Mouse (Mus musculus) limb, embryonic 14.5 days (tissue): Measurements from ENCODE around the gene Pitpna. TPM values are rescaled to one million over a fixed set of nuclear protein-coding genes. Genes with fewer than 3 reads are reported as not detected.

Experiments used
- ATAC-seq: fragments of 200-750 bp; cut with Nextera tagmentation; 2 replicates; pipeline ENCODE4 v1.8.0; 2017; ENCODE audit warnings: low read depth, moderate number of reproducible peaks, moderate TSS enrichment; ENCODE audit not compliant: low FRiP score
- DNase-seq: peaks from one replicate; pipeline ENCODE4 v3.0.0-alpha.2; 2015; ENCODE audit warnings: low spot score
- H3K27ac ChIP-seq: fragments of 300-500 bp; sonication (generic); replicated peaks from 2 replicates; pipeline ENCODE4 v1.5.1; 2014; ENCODE audit warnings: low read depth, mild to moderate bottlenecking, low read length, moderate library complexity, mixed read lengths
- H3K27me3 ChIP-seq: fragments of 300-500 bp; sonication (generic); 2 replicates; pipeline ENCODE4 v1.6.1; 2014; ENCODE audit warnings: low read length, mixed read lengths; ENCODE audit not compliant: control insufficient read depth, insufficient read depth
- H3K36me3 ChIP-seq: fragments of 300-500 bp; sonication (generic); 2 replicates; pipeline ENCODE4 v1.6.1; 2014; ENCODE audit warnings: mild to moderate bottlenecking, low read length, moderate library complexity, mixed read lengths; ENCODE audit not compliant: control insufficient read depth, insufficient read depth
- H3K4me1 ChIP-seq: fragments of 300-500 bp; sonication (generic); 2 replicates; pipeline ENCODE4 v1.6.1; 2014; ENCODE audit warnings: antibody characterized with exemption, low read length, mixed read lengths; ENCODE audit not compliant: control insufficient read depth, insufficient read depth
- H3K4me2 ChIP-seq: fragments of 300-500 bp; sonication (generic); replicated peaks from 2 replicates; pipeline ENCODE4 v1.6.1; 2014; ENCODE audit warnings: low read depth, mild to moderate bottlenecking, low read length, moderate library complexity; ENCODE audit not compliant: severe bottlenecking
- H3K4me3 ChIP-seq: fragments of 300-500 bp; sonication (generic); replicated peaks from 2 replicates; pipeline ENCODE4 v1.5.1; 2014; ENCODE audit warnings: low read length
- H3K9ac ChIP-seq: fragments of 300-500 bp; sonication (generic); 2 replicates; pipeline ENCODE4 v1.6.1; 2014; ENCODE audit warnings: mild to moderate bottlenecking, low read depth, low read length, moderate library complexity; ENCODE audit not compliant: severe bottlenecking
- H3K9me3 ChIP-seq: fragments of 300-500 bp; sonication (generic); 2 replicates; pipeline ENCODE4 v1.6.1; 2016; ENCODE audit warnings: low read length; ENCODE audit not compliant: control insufficient read depth
- POLR2A ChIP-seq: fragments of 200-500 bp; IDR thresholded peaks from 2 replicates; pipeline ENCODE4 v1.8.0; 2012; ENCODE audit warnings: inconsistent platforms, mild to moderate bottlenecking, moderate library complexity, borderline replicate concordance; ENCODE audit not compliant: insufficient read depth, insufficient read length; ENCODE audit errors: extremely low read depth
- WGBS: fragments of 180-500 bp; shearing (Covaris S2); extraction: QIAGEN DNeasy Blood & Tissue Kit; methylation state at CpG from one replicate; pipeline ENCODE4 v1.1.7; 2014; 5-methylcytosine and 5-hydroxymethylcytosine counted together
- polyA plus RNA-seq, 2 experiments: library from polyadenylated mRNA; depleted of rRNA in 1 of 2; stranded (reverse) in 1 of 2; unstranded in 1 of 2; fragments of >200 nt; fragmentation: Nextera tagmentation in 1 of 2; extraction: Ambion mirVana in 1 of 2; gene quantifications; 2 replicates each; pipeline versions ENCODE4 v1.2.1 to v1.2.3; 2012 to 2014

Gene Pitpna
- polyA plus RNA-seq, 2 experiments, result 78.6 to 80.3 TPM

DNA sequence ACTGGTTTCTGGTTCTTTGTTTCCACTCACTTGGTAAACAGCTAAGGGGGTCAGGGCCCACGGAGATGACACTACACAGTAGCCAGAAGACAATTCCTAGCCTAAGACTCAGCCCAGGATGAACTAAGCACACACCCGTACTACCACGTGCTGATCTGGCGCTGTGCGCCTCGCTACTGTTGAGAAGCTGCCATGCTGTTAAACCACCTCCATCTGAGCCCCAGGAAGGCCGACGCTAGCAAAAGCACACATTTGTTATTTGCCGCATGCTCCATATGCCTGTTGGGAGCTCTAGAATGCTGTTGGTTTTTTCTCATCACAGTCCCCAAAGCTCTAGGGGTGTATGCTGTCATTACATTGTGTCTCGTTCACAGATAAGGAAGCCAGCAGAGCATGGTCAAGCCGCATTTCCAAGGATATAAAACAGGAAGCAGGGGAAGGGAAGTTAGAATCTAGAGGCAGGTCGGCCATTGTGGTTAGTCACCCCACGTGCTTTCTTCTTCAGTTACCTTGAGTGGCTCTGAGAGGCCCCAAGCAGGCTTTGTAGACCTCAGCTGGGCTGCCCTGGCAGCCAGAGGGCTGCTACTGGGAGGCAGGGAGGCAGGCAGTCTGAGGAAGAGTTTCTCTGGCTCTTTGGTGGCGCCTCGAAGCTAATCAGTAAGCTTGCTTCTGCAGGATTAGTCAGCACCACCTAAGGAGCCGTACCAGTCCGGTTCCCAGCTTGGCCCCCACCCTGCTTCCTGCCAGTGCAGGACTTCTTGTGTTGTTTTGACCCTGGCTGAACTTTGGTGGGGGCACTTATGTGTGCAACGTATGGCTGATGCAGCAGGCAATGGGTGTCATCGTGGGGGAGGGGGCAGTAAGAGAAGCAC is 47.0 kb upstream of the Pitpna start:
- no peak for TF ChIP-seq POLR2A

GRCm38 (mm10) chr11:75544713-75545112 is 43.2 kb upstream of the Pitpna start:
- no peak overlapping the region for H3K4me2 ChIP-seq
- H3K9ac ChIP-seq, result no peak overlapping the region
- H3K9me3 ChIP-seq, result no peaks in the 10 kb centered on the region
- H3K4me3 ChIP-seq, result no peak overlapping the region
- no peak for TF ChIP-seq POLR2A
- WGBS, result 91% methylated on average over 9 of the region's 9 CpGs
- DNase-seq (no peak), ATAC-seq (no peak)
- H3K27ac ChIP-seq, result no peak overlapping the region
- H3K4me1 ChIP-seq, result no peaks in the 10 kb centered on the region
- H3K36me3 ChIP-seq, result no peaks in the 10 kb centered on the region
- H3K27me3 ChIP-seq, result no peaks in the 10 kb centered on the region

More for the DNA sequence above, 47.0 kb upstream of the Pitpna start:
- DNase-seq, result no peak
- no peak overlapping the region for H3K9ac ChIP-seq
- 77% methylated on average over 19 of the region's 19 CpGs for WGBS
- H3K27me3 ChIP-seq, result no peaks in the 10 kb centered on the region
- H3K4me3 ChIP-seq, result no peak overlapping the region
- H3K27ac ChIP-seq, result no peak overlapping the region
- H3K4me1 ChIP-seq, result no peaks in the 10 kb centered on the region; the same call in 1 of the 2 replicates
- ATAC-seq, result no peak
- no peaks in the 10 kb centered on the region for H3K36me3 ChIP-seq
- H3K9me3 ChIP-seq, result no peaks in the 10 kb centered on the region
- no peak overlapping the region for H3K4me2 ChIP-seq

- no peaks in the 10 kb centered on the region for H3K4me1 ChIP-seq
- no peaks in the 10 kb centered on the region for H3K27me3 ChIP-seq
- H3K9ac ChIP-seq, result no peak overlapping the region
- DNase-seq, result no peak
- H3K4me2 ChIP-seq, result no peak overlapping the region
- no peak overlapping the region for H3K27ac ChIP-seq
- no peak for TF ChIP-seq POLR2A
- ATAC-seq, result no peak
- no peaks in the 10 kb centered on the region for H3K9me3 ChIP-seq
- no peak overlapping the region for H3K4me3 ChIP-seq
- no peaks in the 10 kb centered on the region for H3K36me3 ChIP-seq
- 73% methylated on average over 4 of the region's 4 CpGs for WGBS
Measured at GRCm38 (mm10) chr11:75546057-75546456, 41.8 kb upstream of the Pitpna start.

GRCm38 (mm10) chr11:75549658-75550111 is 38.2 kb upstream of the Pitpna start:
- Histone ChIP-seq H3K4me1 (peaks cover 16% of the 10 kb centered on the region), H3K27me3 (no peaks in the 10 kb centered on the region), H3K9me3 (no peaks in the 10 kb centered on the region), H3K27ac (no peak overlapping the region), H3K36me3 (no peaks in the 10 kb centered on the region), H3K4me3 (no peak overlapping the region), H3K9ac (no peak overlapping the region), H3K4me2 (no peak overlapping the region)
- WGBS, result 48% methylated on average over 5 of the region's 5 CpGs
- ATAC-seq (no peak), DNase-seq (no peak)
- TF ChIP-seq POLR2A, result no peak

GRCm38 (mm10) chr11:75550200-75550946 is 37.5 kb upstream of the Pitpna start:
- Histone ChIP-seq H3K9me3 (no peaks in the 10 kb centered on the region), H3K4me2 (no peak overlapping the region), H3K4me1 (peaks cover 16% of the 10 kb centered on the region), H3K4me3 (no peak overlapping the region), H3K27me3 (no peaks in the 10 kb centered on the region), H3K27ac (no peak overlapping the region; the same call in 1 of the 2 replicates), H3K36me3 (no peaks in the 10 kb centered on the region), H3K9ac (no peak overlapping the region)
- WGBS, result 66% methylated on average over 12 of the region's 12 CpGs
- DNase-seq (no peak), ATAC-seq (no peak)
- TF ChIP-seq POLR2A, result no peak
